Mouse (Mus musculus) limb, embryonic 11.5 days (tissue): ENCODE results near the gene Nrl. TPM values are rescaled to one million over a fixed set of nuclear protein-coding genes. Genes with fewer than 3 reads are reported as not detected.

Experiments used
- ATAC-seq: fragments of 200-750 bp; cut with Nextera tagmentation; 2 replicates; pipeline ENCODE4 v1.8.0; 2017; ENCODE audit warnings: low read depth; ENCODE audit not compliant: insufficient number of reproducible peaks, low FRiP score, low TSS enrichment
- DNase-seq: peaks from one replicate; pipeline ENCODE4 v3.0.0-alpha.2; 2015; ENCODE audit warnings: low spot score
- H3K27ac ChIP-seq: fragments of 300-500 bp; sonication (generic); replicated peaks from 2 replicates; pipeline ENCODE4 v1.5.1; 2014; ENCODE audit warnings: low read depth, mild to moderate bottlenecking, low read length
- H3K27me3 ChIP-seq: fragments of 300-500 bp; sonication (generic); 2 replicates; pipeline ENCODE4 v1.6.1; 2014; ENCODE audit warnings: mild to moderate bottlenecking, low read length, mixed read lengths; ENCODE audit not compliant: control insufficient read depth, insufficient read depth
- H3K36me3 ChIP-seq: fragments of 300-500 bp; sonication (generic); 2 replicates; pipeline ENCODE4 v1.6.1; 2014; ENCODE audit warnings: mild to moderate bottlenecking, low read length, moderate library complexity, mixed read lengths; ENCODE audit not compliant: control insufficient read depth, insufficient read depth
- H3K4me1 ChIP-seq: fragments of 300-500 bp; sonication (generic); 2 replicates; pipeline ENCODE4 v1.6.1; 2014; ENCODE audit warnings: low read length, mixed read lengths; ENCODE audit not compliant: control insufficient read depth, insufficient read depth
- H3K4me2 ChIP-seq: fragments of 300-500 bp; sonication (generic); 2 replicates; pipeline ENCODE4 v1.6.1; 2014; ENCODE audit warnings: low read depth, mild to moderate bottlenecking, moderate library complexity; ENCODE audit not compliant: severe bottlenecking
- H3K4me3 ChIP-seq: fragments of 300-500 bp; sonication (generic); 2 replicates; pipeline ENCODE4 v1.5.1; 2014; ENCODE audit warnings: low read depth, low read length
- H3K9ac ChIP-seq: fragments of 300-500 bp; sonication (generic); 2 replicates; pipeline ENCODE4 v1.6.1; 2014; ENCODE audit warnings: mild to moderate bottlenecking, low read length
- H3K9me3 ChIP-seq: fragments of 300-500 bp; sonication (generic); 2 replicates; pipeline ENCODE4 v1.6.1; 2016; ENCODE audit warnings: low read length; ENCODE audit not compliant: control insufficient read depth
- WGBS: fragments of 180-500 bp; shearing (Covaris S2); extraction: QIAGEN DNeasy Blood & Tissue Kit; methylation state at CpG from one replicate; pipeline ENCODE4 v1.1.7; 2014; 5-methylcytosine and 5-hydroxymethylcytosine counted together
- polyA plus RNA-seq: library from polyadenylated mRNA; unstranded; fragments of >200 nt; fragmentation: Nextera tagmentation; extraction: Ambion mirVana; gene quantifications from 2 replicates; pipeline ENCODE4 v1.2.1, GENCODE M21; 2014

Nrl gene
- polyA plus RNA-seq, 1 experiment from 2014 or later, result not detected

DNA sequence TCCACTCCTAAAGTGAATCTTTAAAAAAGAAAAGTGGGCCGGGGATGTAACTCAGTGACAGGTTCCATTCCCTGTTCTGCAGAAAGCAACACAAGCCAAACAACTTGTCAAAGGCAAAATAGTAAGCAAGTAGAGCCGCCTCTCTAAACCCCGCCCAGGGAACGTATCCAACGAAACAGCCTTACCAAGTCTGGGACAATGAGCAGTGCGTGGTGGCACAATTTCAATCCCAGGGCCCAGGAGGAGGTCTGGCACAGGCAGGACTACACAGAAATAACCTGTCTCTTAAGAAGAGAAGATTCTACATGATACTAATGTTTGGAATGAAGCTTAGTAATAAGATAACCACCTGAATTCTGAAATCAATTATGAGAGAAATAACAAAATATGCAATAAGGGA, 25.4 kb upstream of the Nrl start:
- ATAC-seq (no peak), DNase-seq (no peak)
- 92% methylated on average over 6 of the region's 6 CpGs for WGBS
- H3K4me1 ChIP-seq, result no peaks in the 10 kb centered on the region
- no peak overlapping the region for H3K4me2 ChIP-seq
- no peak overlapping the region for H3K9ac ChIP-seq
- H3K27me3 ChIP-seq, result no peaks in the 10 kb centered on the region
- no peak overlapping the region for H3K4me3 ChIP-seq
- peaks cover 8% of the 10 kb centered on the region; the same call in 1 of the 2 replicates for H3K36me3 ChIP-seq
- H3K9me3 ChIP-seq, result no peaks in the 10 kb centered on the region
- H3K27ac ChIP-seq, result no peak overlapping the region

DNA sequence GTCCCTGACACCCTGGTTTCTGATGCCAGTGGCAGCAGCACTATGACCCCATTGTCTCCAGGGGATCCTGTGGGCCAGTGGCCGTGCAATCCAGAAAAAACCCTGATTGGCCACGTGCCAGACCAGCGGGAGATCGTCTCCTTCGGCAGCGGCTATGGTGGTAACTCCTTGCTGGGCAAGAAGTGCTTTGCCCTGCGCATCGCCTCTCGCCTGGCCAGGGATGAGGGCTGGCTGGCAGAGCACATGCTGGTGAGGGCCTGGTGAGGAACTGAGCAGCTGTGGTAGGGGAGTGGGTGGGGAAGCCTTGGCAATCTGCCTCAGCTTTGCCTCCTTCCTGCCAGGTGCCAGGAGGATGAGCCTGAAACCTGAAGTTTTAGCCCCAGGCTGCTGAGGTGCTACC, 19.6 kb upstream of the Nrl start:
- ATAC-seq (no peak), DNase-seq (no peak)
- Histone ChIP-seq H3K9me3 (no peaks in the 10 kb centered on the region), H3K27me3 (no peaks in the 10 kb centered on the region), H3K4me1 (peaks cover 8% of the 10 kb centered on the region), H3K36me3 (peaks cover 11% of the 10 kb centered on the region; the same call in 1 of the 2 replicates), H3K9ac (no peak overlapping the region), H3K4me3 (no peak overlapping the region), H3K27ac (no peak overlapping the region), H3K4me2 (no peak overlapping the region)
- 92% methylated on average over 9 of the region's 9 CpGs for WGBS

DNA sequence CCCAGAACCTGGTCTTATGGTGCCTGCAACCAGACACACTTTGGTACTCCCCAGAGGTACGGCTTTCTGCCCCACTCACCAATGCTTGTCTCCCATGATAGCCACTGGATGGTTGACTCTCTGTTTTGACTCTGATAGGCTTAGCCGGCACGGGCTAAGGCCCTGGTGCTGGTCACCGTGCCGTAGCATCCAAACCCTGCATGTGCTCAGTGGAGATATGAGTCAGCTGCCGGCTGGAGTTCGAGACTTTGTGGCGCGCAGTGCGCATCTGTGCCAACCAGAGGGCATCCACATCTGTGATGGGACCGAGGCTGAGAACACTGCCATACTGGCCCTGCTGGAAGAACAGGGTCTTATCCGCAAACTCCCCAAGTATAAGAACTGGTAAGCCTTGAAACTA, 17.5 kb upstream of the Nrl start:
- peaks cover 2% of the 10 kb centered on the region; the same call in 1 of the 2 replicates for H3K36me3 ChIP-seq
- H3K9ac ChIP-seq, result no peak overlapping the region
- WGBS, result 95% methylated on average over 12 of the region's 12 CpGs
- H3K4me3 ChIP-seq, result no peak overlapping the region
- no peak for DNase-seq
- H3K9me3 ChIP-seq, result no peaks in the 10 kb centered on the region
- H3K4me1 ChIP-seq, result peaks cover 8% of the 10 kb centered on the region
- H3K4me2 ChIP-seq, result no peak overlapping the region
- ATAC-seq, result no peak
- no peak overlapping the region for H3K27ac ChIP-seq
- H3K27me3 ChIP-seq, result no peaks in the 10 kb centered on the region

DNA sequence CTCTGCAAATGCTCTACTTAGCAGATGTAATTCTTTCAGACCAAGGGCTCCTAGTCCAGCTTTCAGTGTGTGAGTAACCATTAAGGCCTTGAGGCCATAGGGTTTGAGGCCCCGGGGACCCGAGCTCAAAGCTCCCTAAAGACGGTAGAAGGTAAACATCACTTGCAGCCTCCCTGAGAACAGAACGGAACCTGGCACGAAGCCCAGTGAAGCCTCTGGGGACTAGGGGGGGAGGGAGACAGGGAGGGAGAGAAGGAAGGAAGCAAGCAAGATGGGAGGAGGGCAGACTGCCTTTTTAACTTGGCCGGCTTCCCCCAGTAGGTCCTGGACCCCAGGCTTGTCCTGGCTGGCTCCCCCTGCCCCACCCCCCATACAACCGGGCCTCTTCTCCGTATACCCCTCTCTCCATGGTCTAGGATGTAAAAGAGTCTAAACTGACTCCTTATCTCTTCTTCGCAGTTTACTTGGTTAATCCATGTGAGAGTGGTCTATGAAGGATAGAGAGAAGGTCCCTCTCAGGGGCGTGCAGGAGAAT, 16.1 kb upstream of the Nrl start:
- ATAC-seq (0 out of 2 replicates have a peak, but pooled peaks have one; percentile 31), DNase-seq (peak; percentile 58)
- Histone ChIP-seq H3K27me3 (no peaks in the 10 kb centered on the region), H3K4me3 (peak overlapping the region; percentile 63), H3K4me2 (peak overlapping the region; percentile 88), H3K9ac (peak overlapping the region; percentile 56), H3K9me3 (no peaks in the 10 kb centered on the region), H3K36me3 (peaks cover 2% of the 10 kb centered on the region; the same call in 1 of the 2 replicates), H3K27ac (no peak overlapping the region), H3K4me1 (peaks cover 8% of the 10 kb centered on the region)
- 10% methylated on average over 9 of the region's 10 CpGs for WGBS

DNA sequence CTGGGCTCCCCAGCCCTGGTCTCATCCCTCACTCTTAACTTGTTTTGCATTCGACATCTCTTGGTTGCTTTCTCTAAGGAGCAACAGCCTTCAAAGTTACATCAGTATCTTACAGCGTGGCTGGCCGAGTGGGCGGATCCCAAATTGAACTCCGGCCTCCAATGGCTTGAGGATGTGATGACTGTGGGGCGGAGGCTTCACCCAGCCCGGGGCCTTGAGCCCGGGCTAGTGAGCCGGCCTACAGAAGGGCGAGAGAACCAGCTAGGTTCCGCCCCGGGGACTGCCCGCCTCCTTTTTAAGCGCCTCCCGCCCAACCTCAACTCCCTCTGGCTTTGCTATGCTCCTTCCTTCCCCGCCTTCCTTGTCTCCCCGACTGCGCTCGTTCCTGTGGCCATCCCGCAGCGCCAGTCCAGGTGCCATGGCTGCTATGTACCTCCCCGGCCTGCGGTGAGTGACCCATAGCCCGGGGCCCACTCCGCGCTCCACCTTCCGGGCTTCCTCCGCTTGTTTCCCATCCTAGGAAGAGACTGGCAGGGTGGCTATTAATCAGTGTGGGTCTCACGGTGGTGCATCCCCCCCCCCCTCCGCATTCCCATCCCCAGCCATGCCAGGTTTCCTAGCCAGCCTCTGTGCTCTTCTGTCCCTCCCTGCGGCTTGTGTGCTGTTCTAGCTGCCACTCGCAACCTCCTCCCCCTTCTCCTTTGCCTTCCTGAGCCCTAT, 15.4 kb upstream of the Nrl start, which contains the start of gene Pck2:
Pck2 (plus strand) TSS at position 200 of the 720 bp plus-strand sequence.
- Histone ChIP-seq H3K4me3 (peak within 1 kb of the TSS; percentile 63), H3K27ac (peak within 1 kb of the TSS; percentile 61), H3K4me2 (peak within 1 kb of the TSS; percentile 88), H3K27me3 (no peaks in the 10 kb centered on the region), H3K4me1 (peaks cover 8% of the 10 kb centered on the region), H3K9me3 (no peaks in the 10 kb centered on the region), H3K36me3 (peaks cover 2% of the 10 kb centered on the region; the same call in 1 of the 2 replicates), H3K9ac (peak within 1 kb of the TSS; percentile 56)
- DNase-seq, result peak; percentile 82
- peak; percentile 90 for ATAC-seq
- WGBS, result under 1% methylated on average over 32 of the region's 32 CpGs

- H3K27ac ChIP-seq, result no peak overlapping the region
- H3K9me3 ChIP-seq, result no peaks in the 10 kb centered on the region
- no peak overlapping the region for H3K4me2 ChIP-seq
- H3K4me3 ChIP-seq, result no peak overlapping the region
- DNase-seq (peak; percentile 64), ATAC-seq (no peak)
- H3K36me3 ChIP-seq, result no peaks in the 10 kb centered on the region
- H3K9ac ChIP-seq, result no peak overlapping the region
- WGBS, result 52% methylated on average over 6 of the region's 6 CpGs
- H3K27me3 ChIP-seq, result no peaks in the 10 kb centered on the region
- peaks cover 5% of the 10 kb centered on the region for H3K4me1 ChIP-seq
Observed at GRCm38 (mm10) chr14:55536116-55536745, 11.4 kb upstream of the Nrl start.

GRCm38 (mm10) chr14:55527940-55528339, 3.2 kb upstream of the Nrl start:
- WGBS, result 24% methylated on average over 3 of the region's 3 CpGs
- H3K4me1 ChIP-seq, result no peaks in the 10 kb centered on the region

DNA sequence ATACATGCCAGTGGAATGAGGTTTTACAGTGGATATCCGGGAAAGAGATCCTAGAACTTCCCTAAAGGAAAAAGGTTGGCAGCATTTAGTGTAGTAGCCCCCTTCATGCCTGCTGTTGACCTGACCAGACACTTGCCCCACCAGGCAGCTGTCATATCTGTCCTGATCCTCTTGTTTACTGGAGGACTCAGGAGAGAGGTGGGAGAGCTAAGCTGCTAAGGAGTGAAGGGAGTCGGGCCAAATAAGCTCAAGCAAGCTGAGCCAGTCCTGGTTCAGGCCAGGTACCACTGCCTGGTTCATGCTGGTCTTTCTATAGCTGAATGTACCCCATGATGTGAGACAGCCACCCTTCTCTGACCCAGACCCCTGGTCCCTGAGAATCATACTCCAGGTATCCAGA, 1.9 kb upstream of the Nrl start:
- WGBS, result 82% methylated on average over 2 of the region's 2 CpGs
- peaks cover 9% of the 10 kb centered on the region; the same call in 1 of the 2 replicates for H3K27me3 ChIP-seq
- no peak overlapping the region for H3K9ac ChIP-seq
- ATAC-seq (no peak), DNase-seq (no peak)
- H3K9me3 ChIP-seq, result no peaks in the 10 kb centered on the region
- no peak overlapping the region for H3K27ac ChIP-seq
- no peak overlapping the region for H3K4me2 ChIP-seq
- no peaks in the 10 kb centered on the region for H3K36me3 ChIP-seq
- H3K4me3 ChIP-seq, result no peak overlapping the region
- no peaks in the 10 kb centered on the region for H3K4me1 ChIP-seq

More at GRCm38 (mm10) chr14:55527940-55528339, 3.2 kb upstream of the Nrl start:
- no peak overlapping the region for H3K4me2 ChIP-seq
- H3K4me3 ChIP-seq, result no peak overlapping the region
- no peaks in the 10 kb centered on the region; the same call in 1 of the 2 replicates for H3K27me3 ChIP-seq
- no peak overlapping the region for H3K9ac ChIP-seq
- no peaks in the 10 kb centered on the region for H3K9me3 ChIP-seq
- DNase-seq (peak; percentile 43), ATAC-seq (no peak)
- H3K27ac ChIP-seq, result no peak overlapping the region
- no peaks in the 10 kb centered on the region for H3K36me3 ChIP-seq
